Mouse (Mus musculus) testis, postnatal 14 days (tissue): Measurements from ENCODE around the gene Gm10282.

Experiments
- DNase-seq: peaks from one replicate; pipeline ENCODE4 v3.0.0; 2021; ENCODE audit warnings: low spot score

Gene Gm10282

DNA sequence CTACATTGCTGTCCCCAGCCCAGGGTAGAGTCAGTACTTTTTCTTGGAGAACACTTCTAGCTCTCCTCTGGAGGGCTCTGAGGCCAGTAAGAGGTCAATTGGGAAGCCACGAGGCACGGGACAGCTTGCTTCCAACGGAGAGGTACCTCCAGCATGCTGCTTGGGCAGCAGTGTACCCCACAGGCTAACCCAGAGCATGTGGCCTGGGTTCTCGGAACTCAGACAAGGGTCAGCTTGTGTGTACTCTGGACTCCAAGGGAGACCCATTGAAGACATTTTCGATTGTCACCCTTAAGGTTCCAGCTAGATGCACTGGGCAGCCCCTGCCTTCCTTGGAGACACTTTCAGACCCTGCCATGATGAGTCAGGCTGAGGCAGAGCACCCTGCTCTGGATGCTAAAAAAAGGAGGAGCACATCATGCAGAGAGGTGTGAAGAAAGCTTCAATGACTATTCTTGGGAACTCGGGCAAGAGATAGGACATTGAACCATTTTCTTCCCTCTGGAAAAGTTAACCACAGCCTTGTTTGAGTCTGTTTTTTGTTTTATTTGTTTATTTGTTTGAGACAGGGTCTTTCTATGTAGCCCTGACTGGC is 18.2 kb upstream of the Gm10282 start:
- no peak for DNase-seq

DNA sequence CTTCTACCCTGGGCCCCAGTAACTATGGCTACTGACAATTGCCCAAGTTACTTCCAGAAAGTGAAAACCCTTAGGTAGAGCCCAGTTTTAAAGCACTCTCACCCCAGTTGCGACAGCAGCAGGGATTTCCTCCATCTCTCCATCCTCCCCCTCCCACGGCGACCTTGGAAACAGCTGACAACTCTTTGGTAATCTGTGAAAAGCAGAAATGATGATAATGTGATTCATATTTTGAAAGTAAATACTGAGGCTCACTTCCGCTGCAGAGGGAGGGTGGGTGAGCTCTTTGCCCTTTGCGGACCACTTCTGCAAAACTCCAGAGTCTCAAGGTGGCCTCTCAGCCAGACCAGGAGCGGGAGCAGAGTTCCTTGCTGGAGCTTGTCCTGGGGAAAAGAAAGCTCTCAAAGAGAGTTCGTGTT is 17.4 kb upstream of the Gm10282 start:
- no peak for DNase-seq

DNA sequence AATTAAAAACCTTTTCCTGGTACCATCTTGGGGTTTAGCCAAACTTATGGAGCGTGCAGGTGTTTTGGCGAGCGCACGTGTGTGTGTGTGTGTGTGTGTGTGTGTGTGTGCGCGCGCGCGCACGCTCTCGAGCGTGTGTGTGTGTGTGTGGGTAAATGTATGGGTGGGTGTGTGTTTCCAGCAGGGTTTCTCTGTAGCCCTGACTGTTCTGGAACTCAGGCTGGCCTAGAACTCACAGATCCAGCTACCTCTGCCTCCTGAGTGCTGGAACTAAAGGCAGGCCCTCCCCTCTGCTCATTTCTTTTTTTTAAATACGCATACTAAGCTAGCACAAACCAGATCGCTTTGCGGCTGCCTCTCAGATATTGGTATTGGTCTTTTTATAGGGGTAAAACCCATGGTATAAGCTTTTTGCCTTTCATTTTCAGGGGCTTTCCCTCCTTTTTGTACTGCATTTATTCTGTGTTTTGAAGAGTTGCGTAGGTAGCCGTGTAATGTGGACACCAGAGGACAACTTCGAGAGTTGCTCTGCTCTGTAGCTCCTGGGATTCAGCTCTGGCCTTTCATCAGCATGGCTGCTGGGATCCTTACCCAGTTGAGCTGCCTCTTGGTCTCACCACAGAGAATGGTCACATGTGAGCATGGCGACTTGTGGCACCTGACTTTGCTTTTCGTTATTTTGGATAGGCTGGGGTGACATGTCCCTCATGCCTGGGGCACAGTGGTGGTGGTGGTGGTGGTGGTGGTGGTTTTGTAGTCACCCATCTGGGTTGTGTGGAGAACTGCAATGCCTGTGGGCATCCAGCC is 16.8 kb upstream of the Gm10282 start:
- DNase-seq: no peak

DNA sequence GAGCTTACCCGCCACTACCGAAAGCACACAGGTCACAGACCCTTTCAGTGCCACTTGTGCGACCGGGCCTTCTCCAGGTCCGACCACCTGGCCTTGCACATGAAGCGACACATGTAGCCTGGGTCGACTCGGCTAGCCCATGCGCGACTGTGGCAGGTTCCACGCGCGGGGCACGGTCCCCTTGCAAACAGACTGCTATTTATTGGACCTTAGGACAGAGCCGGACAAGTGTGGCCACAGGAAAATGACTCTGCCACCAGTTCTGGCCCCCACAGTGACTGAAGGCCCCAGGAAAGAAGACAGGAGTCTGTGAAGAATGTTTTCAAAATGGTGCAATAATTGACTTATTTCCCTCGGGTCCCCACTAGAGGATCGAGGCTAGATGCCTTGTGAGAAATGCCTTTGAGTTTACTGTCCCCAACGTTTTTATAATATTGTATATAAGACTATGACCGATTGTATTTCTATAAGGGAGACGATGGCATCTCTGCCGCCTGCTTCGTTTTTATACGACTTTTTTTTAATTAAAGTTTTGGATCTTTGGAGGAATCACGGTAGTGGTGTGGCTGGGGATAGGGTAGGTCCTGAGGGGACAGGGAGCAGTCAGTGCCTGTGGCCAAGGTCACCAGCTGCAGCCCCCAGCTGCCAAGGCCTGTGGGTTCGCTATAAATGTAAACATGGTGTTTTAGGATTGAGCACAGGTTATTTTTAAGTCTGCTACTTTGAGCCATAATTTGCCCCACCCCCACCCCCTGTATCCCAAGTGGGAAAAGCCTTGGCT is 15.9 kb upstream of the Gm10282 start:
- DNase-seq: no peak

DNA sequence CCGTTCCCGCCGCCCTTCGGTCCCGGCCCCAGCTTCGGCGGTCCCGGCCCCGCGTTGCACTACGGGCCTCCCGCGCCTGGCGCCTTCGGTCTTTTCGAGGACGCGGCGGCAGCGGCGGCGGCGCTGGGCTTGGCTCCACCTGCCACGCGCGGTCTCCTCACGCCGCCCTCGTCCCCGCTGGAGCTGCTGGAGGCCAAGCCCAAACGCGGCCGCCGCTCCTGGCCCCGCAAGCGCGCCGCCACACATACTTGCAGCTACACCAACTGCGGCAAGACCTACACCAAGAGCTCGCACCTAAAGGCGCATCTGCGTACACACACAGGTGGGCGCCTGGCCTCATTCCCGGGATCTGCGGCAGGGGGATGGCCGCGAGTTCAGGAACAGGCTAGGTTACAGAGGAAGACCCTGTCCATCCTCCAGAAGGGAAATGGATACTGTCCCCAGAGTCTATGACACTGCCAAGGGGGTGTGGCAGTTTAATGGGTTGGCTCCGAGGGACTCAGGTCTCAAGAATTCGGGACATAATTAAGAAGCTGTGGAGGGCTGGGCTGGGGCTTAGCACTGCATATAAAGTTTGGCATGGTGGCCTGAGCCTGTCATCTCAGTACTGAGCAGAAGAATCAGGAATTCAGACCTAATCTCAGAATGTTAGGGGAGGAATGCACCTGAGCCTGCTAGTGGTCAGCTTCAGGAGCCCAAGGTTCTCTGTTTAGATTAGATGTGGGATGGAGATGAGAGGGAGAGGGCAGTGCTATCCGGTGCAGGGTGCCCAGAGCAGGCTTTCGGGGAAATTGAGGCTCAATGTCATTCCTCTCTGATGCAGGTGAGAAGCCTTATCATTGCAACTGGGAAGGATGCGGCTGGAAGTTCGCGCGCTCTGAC is 15.1 kb upstream of the Gm10282 start:
- DNase-seq: no peak

DNA sequence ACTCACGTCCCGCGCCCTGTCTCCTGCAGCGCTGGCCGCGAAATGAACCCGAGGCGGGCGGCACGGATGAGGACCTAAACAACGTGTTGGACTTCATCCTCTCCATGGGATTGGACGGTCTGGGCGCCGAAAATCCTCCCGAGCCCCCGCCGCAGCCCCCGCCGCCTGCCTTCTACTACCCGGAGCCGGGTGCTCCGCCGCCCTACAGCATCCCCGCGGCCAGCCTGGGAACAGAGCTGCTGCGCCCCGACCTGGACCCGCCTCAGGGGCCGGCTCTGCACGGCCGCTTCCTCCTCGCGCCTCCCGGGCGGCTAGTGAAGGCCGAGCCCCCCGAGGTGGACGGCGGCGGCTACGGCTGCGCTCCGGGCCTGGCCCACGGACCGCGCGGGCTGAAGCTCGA is 14.3 kb upstream of the Gm10282 start:
- no peak for DNase-seq

DNA sequence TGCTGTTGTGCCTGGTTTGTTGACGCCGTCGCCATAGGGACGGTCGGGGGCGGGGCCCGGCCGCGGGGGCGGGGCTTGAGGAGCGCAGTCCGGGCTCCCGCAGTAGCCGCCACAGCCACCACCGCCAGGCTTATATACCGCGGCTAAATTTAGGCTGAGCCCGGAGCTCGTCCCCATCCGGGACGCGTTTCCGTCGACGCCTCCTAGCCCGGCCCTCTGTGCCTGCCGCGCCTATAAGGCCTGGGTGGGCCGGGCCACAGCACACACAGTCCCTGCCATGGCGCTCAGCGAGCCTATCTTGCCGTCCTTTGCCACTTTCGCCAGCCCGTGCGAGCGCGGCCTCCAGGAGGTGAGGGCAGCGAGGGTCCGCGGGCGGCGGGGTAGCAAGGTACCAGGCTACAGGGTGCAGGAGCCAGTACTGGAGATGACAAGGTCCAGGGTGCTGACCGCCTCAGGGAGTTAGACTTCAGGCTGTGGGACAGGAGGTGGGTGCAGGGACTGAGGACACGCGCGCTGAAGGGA is 13.8 kb upstream of the Gm10282 start, which contains the start of gene Klf2:
Gene Klf2 (plus strand): TSS at position 233 of the 522 bp plus-strand sequence.
- peak; percentile 90 for DNase-seq

DNA sequence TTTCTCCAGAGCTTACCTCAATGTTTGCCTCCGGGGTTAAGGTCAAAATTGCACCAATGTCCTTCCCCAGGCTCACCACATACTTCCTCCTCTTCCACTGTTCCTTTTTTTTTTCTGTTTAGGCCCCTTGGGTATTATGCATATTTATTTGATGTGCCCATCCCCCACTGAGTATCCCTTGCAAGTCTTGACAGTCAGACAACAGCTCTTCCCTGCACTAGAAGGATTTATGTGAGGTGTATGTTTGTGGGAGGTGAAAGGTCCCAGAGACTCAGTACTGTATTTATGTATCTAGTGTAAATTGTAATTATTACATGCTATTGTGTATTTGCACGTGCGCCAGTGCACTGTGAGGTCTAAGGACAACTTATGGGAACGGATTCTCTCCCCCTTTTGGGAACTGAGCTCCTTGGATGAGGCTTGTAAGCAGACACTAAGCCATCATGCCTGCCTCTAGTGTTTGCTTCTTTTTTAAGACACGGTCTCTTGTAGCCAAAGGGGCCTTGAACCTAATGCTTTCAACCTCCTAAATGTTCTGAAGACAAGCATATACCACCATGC is 12.8 kb upstream of the Gm10282 start:
- no peak for DNase-seq

DNA sequence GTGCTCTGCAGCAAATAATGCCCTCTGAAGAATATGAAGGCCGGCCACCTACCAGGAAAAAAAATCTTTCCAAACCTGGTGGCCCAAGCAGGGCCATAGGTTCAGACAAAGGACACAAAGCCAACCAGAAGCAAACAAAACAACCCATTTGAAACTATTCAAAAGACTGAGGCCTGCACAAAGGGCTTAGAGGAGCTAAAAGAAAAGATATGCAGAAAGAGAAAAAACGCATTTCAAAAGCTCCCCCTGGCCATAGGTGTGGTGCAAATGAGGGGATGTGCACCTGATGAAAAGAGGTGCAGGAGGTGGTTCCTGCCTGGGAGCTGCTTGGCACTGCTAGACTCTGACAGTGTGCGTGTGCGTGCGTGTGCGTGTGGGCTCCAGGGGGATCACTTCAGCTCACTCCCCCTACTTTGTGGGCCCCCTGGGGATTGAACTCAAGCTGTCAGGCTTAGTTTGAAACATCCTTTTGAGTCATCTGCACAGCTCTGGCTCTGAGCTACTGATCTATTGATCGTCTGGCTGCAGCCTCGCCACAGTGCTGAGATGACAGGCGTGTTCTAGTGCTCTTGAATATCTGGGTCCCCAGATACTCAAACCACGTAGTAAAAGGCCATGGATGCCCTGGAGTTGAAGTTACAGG is 11.1 kb upstream of the Gm10282 start:
- DNase-seq: no peak

DNA sequence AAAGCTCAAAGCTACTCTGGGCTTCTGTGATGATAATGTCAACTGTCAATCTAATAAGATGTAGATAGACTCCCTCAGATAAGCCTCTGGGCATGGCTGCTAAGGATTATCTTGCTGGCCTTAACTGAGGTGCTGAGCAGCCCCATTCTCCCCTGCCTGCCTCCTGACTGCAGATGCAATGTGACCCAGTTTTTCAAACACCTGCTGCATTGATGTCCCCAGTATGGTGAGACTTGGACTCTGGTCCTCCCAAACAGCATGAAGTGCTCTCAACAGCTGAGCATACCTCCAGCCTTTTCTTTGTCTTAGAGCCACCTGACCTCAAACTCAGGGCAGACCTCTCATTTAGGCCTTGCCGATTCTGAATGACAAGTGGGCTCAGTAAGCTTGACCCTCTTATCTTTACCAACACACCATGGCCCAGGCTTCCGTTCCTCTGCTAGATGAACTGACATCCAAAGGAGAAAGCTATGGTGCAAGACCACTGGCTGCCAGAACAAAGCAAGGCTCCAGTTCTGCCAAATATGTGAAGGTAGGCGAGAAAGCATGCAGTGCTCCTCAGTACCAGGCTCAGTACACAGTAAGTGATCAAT is 8.0 kb upstream of the Gm10282 start:
- no peak for DNase-seq

DNA sequence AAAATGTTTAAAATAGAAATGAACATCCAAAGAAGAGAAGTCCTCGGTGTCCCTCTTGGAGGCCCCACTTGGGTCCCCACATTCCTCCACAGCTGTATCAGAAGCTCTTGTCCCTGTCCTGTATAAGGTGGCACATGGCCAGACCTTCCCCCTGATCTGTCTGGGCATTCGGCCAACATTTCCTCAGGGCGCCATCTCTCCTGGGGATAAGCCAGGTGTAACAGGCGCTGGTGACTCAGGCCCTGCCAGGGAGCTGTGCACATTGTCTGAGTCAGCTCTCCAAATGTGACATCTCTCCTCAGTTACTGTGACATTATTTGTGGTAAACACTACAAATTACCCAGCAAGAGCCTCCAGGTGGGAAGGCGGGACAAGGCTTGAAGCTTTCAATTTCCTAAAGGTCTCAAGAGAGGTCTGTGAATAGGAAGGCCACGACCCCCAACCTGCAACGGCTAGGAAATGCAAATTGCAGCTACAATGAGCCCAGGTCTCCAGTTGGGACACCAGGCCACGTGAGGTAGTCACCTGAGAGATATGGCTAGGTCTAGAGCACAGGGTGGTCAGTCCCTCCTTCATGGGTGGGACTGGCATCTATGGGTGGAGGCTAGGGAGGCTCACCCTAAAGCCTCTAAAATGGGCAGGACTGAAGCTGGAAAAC is 5.9 kb upstream of the Gm10282 start:
- DNase-seq: peak; percentile 42

DNA sequence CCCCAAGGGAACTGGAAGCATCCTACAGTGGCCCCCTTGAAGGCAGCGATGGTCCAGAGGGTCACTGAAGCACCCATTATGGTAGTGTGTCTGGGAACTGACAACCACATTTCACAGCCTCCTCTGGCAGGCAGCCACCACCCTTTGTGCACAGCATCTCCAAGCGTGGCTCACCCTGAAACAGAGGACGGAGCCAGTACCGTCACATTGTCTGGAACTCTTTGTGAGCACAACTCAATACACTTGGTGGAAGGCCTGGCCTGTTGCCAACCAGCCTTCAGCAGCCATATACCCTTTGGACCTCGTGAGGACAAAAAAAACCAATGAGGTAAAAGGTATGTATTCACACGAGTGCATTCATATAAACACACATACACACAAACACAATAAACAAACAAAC is 3.2 kb upstream of the Gm10282 start:
- DNase-seq: no peak

DNA sequence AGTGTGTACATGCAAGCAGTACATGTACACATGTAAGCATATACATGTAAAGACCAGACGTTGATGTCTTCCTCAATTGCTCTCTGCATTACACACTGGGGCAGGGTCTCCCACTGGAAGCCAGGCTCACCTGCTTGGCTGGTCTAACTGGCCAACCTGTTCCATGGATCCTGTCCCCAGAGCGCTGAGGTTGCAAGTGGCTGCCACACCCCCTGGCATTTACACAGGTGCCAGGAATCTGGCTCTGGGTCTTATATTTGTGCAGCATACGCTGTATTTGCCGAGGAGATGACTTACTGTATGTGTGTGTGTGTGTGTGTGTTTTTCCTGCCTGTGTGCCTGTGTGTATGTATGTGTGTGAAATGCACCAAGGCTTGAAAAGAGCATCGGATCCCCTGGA is 1.9 kb upstream of the Gm10282 start:
- no peak for DNase-seq

DNA sequence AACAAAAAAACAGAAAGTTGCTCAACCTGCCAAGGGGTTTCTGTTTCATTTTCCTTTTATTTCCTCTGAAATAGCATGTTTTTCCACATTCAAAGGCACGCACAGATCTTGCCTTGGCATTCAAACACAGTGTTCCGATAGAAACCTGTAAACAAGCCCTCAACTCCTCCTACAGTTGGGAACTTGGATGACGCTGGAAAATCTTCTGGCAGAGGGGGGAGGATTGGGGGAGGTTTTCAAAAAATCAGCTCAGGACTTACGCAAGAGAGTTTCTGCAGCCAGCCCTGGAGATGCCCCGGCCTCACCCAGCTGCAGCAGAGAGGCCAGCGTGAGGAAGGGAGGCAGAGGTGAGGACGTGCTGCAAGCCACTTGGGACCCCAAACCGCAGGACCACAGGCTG is 1.4 kb downstream of the Gm10282 start:
- peak; percentile 60 for DNase-seq

DNA sequence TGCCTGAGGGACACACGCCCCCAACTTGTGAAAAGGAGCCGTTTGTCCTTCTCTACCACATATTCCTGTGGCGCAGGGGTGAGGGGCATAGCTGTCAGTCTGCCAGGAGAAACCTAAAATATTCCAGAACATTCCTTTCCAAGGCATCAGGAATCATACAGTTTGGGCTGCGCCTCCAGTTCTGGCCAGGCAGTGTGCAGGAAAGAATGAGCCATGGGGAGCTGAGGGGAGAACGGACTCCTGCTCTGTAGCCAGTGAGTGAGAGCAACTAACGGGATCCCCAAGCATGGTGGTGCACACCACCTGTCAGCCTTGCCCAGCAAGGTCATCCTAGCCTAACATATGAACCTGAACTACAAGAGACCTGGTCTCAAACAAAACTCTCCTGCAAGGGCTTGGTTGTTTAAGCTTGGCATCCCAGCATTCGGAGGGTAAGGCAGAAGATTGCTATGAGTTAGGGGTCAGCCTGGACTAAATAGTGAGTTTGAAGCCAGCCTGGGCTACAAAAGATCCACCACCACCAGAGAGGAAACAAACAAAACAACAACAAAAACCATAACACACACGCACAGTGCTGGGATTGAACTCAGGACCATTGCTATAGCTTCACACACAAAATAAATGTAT is 2.0 kb downstream of the Gm10282 start:
- DNase-seq: no peak

DNA sequence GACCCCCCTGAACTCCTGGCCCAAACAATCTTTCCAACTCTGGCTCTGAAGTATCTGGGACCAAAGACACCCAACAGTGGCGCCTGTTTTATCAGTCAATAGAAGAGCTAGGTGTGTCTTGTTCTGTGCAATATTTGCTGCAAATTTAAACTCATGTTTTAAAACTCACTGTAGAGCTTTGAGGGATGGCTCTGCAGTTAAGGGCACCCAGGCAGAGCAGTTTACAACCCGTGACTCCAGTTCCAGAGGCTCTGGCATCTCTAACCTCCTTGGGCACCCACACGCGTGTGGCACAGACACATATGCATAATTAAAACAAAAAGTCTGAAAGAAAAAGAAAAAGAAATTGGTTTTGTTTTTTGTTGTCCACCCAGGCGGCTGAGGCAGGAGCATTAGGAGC is 3.6 kb downstream of the Gm10282 start:
- no peak for DNase-seq

DNA sequence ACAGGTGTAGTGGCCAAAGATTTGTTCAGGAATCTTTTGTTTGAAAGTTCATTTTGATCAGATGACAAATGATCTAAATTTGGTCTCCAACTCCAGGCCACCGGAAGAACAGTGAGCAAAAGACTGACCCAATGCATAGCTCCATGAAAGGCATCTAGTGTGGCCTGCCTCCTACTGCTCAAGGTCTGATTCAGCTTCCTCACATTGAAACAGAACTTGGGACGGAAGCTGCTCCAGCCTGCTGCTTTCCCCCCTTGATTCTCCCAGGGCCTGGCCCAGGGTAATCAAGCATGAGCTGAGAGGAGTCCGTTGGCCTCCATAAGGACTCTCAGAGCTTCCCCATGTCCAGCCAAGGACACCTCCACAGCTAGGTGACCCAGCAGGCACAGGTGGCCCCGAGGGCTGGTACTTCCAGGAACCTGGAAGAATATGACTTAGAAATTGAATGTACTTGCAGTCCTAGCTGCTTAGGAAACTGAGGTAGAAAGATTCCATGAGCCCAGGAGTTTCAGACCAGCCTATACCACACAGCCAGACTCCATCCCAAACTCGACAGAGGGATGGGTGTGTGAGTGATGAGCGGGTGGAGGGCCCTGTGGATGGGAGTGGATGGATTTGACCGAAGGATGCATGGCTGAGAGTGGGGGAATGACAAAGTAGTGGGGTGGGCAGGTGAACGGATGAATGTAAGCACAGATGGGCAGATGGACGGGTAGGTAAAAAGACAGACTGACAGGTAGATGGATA is 4.2 kb downstream of the Gm10282 start:
- DNase-seq: no peak

DNA sequence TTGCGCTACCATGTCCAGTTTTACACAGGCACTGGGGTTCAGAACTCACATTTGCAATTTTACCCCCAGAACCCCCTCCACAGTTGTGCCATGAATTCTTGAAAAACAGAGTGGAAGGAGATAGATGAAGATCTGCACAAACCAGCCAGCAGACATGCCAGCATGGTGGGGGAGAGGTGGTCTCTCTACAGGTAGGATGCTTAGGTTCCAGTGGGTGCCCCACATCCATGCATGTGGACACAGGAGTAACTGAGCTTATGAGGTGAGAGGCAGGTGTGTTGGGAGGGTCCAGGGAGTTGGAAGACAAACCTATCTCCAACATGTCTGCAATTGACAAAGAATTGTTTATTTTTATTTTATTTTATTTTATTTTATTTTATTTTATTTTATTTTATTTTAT is 6.1 kb downstream of the Gm10282 start:
- no peak for DNase-seq

DNA sequence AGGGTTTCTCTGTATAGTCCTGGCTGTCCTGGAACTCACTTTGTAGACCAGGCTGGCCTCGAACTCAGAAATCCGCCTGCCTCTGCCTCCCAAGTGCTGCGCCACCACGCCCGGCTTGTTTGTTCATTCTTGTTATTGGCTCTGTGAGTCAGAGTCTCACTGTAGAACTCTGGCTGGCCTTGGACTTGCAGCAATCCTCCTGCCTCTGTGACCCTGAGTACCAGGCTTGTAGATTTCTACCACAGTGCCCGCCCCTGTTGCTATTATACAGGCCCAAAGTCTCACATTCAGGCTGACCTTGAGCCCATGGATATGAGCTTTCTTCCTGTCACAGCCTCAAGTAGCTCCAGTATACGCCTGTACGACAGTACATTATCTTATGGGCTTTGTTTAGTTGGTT is 8.5 kb downstream of the Gm10282 start:
- no peak for DNase-seq
